Mouse (Mus musculus): ENCODE data around the gene Gfm1.

DNA sequence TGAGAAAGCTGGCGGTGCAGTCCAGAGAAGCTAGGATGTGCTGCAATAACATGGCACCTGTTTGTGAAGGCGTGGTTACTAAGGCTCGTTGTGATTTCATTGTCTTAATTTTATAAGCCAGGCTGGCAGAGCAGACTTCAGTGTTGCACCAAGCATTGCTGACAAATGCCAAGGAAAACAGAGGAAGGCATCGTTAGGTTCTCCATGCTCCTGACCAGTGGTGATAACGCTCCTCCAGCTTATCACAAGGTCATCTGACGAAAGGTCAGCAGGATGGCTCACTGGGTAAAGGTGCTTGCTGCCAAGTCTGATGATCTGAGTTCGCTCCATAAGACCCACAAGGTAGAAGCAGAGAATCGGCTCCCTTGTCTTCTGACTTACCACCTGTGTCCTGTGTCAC lies 92.8 kb downstream of the Gfm1 start:
- TF ChIP-seq CTCF (IDR thresholded peaks at IDR 0.05; ENCODE audit: low read depth, low read length) (no peak), TAL1 (conservative IDR thresholded peaks at IDR 0.05; ENCODE audit: low read depth, low read length) (no peak), GATA2 (IDR thresholded peaks at IDR 0.05; ENCODE audit: borderline replicate concordance, low read depth, low read length) (no peak)
